ENCODE assay signal across 31 mouse cellular contexts in the genomic region with DNA sequence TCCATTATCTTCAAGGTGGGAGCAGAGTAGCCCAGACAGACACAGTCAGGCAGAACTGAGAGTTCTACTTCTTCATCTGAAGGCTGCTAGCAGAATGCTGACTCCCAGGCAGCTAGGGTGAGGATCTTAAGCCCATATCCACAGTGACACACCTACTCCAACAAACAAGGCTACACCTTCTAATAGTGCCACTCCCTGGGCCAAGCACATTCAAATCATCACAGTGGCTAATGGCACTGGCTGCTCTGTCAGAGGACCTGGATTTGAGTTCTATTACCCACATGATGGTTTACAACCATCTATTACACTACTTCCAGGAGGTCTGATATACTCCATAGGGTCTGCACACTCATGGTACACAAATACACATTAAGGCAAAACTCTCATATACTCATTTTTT.
"Had no signal": no experiment of that assay in that cellular context is flagged by ENCODE, and none has a peak within 500 bp of the region (broad histone marks: within the 10 kb centered on the region; RNA-seq: fewer than 3 reads in every experiment).

No protein-coding gene starts in this region.

- H3K36me3 ChIP-seq: limb, embryonic 10.5 days; limb, embryonic 12.5 days; limb, embryonic 13.5 days; limb, embryonic 15.5 days; liver, embryonic 12.5 days; liver, embryonic 13.5 days; liver, embryonic 15.5 days; lung, embryonic 15.5 days; midbrain, embryonic 10.5 days; midbrain, embryonic 12.5 days; midbrain, embryonic 15.5 days; neural tube, embryonic 12.5 days had no signal

- ATAC-seq: liver, embryonic 12.5 days; liver, postnatal 0 days; lung, postnatal 0 days; midbrain, embryonic 15.5 days; midbrain, embryonic 16.5 days had no signal

- H3K4me3 ChIP-seq: left cerebral cortex, adult 2 months; limb, embryonic 10.5 days; limb, embryonic 12.5 days; limb, embryonic 13.5 days; limb, embryonic 15.5 days; liver, embryonic 12.5 days; liver, embryonic 13.5 days; liver, embryonic 15.5 days; lung, embryonic 15.5 days; megakaryocyte, embryonic 14.5 days; midbrain, embryonic 10.5 days; midbrain, embryonic 12.5 days; midbrain, embryonic 15.5 days; myocyte; neural tube, embryonic 12.5 days had no signal

- H3K4me1 ChIP-seq: limb, embryonic 10.5 days; limb, embryonic 13.5 days; limb, embryonic 15.5 days; liver, embryonic 12.5 days; liver, embryonic 13.5 days; liver, embryonic 15.5 days; lung, embryonic 15.5 days; midbrain, embryonic 10.5 days; midbrain, embryonic 12.5 days; midbrain, embryonic 15.5 days; neural tube, embryonic 12.5 days had no signal

- H3K4me2 ChIP-seq: limb, embryonic 12.5 days; limb, embryonic 13.5 days; limb, embryonic 15.5 days; liver, embryonic 11.5 days; liver, embryonic 12.5 days; liver, embryonic 13.5 days; liver, embryonic 15.5 days; lung, embryonic 14.5 days; lung, embryonic 15.5 days; midbrain, embryonic 12.5 days; midbrain, embryonic 15.5 days; neural tube, embryonic 12.5 days had no signal

- H3K27me3 ChIP-seq: limb, embryonic 12.5 days; limb, embryonic 13.5 days; limb, embryonic 15.5 days; liver, embryonic 12.5 days; liver, embryonic 13.5 days; liver, embryonic 15.5 days; lung, embryonic 15.5 days; midbrain, embryonic 12.5 days; midbrain, embryonic 15.5 days; neural tube, embryonic 12.5 days had no signal

- H3K9me3 ChIP-seq: limb, embryonic 10.5 days; limb, embryonic 15.5 days; liver, embryonic 12.5 days; liver, embryonic 13.5 days; liver, embryonic 15.5 days; lung, embryonic 15.5 days; midbrain, embryonic 15.5 days; neural tube, embryonic 12.5 days had no signal

- DNase-seq: left cerebral cortex, postnatal 4 days; liver; liver, embryonic 13.5 days; liver, postnatal 0 days; lung, adult 18-20 months; lung, adult 2 months; lung, embryonic 14.5 days; lung, postnatal 10 days; lung, postnatal 14 days; lung, postnatal 36 days; lung, postnatal 4 days; midbrain, embryonic 14.5 days had no signal

- H3K9ac ChIP-seq: limb, embryonic 12.5 days; limb, embryonic 13.5 days; limb, embryonic 15.5 days; liver, embryonic 12.5 days; liver, embryonic 13.5 days; liver, embryonic 14.5 days; liver, embryonic 15.5 days; liver, postnatal 0 days; lung, embryonic 14.5 days; lung, embryonic 15.5 days; midbrain, embryonic 12.5 days; midbrain, embryonic 15.5 days; neural tube, embryonic 12.5 days had no signal

- H3K27ac ChIP-seq: limb, embryonic 10.5 days; limb, embryonic 12.5 days; limb, embryonic 13.5 days; limb, embryonic 15.5 days; liver, embryonic 12.5 days; liver, embryonic 13.5 days; liver, embryonic 14.5 days; liver, embryonic 15.5 days; lung, embryonic 15.5 days; macrophage; midbrain, embryonic 10.5 days; midbrain, embryonic 12.5 days; neural tube, embryonic 12.5 days had no signal
